Mouse (Mus musculus) spleen, postnatal 10 days (tissue): ENCODE results near the gene Shcbp1.
"Not testable (repeated sequence)": the region's sequence is repeated elsewhere in the genome, so short reads cannot be mapped to it uniquely, and the experiment has no call there.

Source experiments
- DNase-seq, 2 experiments: peaks; one replicate each; pipeline ENCODE4 v3.0.0; 2021 to 2022; ENCODE audit warnings: low spot score in 2 of 2

Gene Shcbp1

GRCm38 (mm10) chr8:4779254-4780055, at the start of gene Shcbp1:
Gene Shcbp1, minus strand, starts transcription at chr8:4779567.
- peak; percentile 84 to 96 for DNase-seq

- no peak for DNase-seq
Measured at GRCm38 (mm10) chr8:4808831-4809230, 29.5 kb upstream of the Shcbp1 start.

GRCm38 (mm10) chr8:4800524-4801122, 21.3 kb upstream of the Shcbp1 start:
- peak; percentile 6 to 46 for DNase-seq

- DNase-seq = peak in 1 of 2 experiments; percentile 13
Measured at GRCm38 (mm10) chr8:4778266-4778665, 1.1 kb downstream of the Shcbp1 start.

- no peak for DNase-seq
Measured at GRCm38 (mm10) chr8:4764751-4765150, 14.6 kb downstream of the Shcbp1 start.

- DNase-seq = no peak
Measured at GRCm38 (mm10) chr8:4753048-4753447, 26.3 kb downstream of the Shcbp1 start.

- DNase-seq = peak in 1 of 2 experiments; percentile 33
Measured at GRCm38 (mm10) chr8:4730942-4731341, 48.4 kb downstream of the Shcbp1 start.

- no peak for DNase-seq
Measured at GRCm38 (mm10) chr8:4715546-4715945, 63.8 kb downstream of the Shcbp1 start.

GRCm38 (mm10) chr8:4708346-4708745, 71.0 kb downstream of the Shcbp1 start:
- DNase-seq = not testable (repeated sequence)

GRCm38 (mm10) chr8:4707916-4708315, 71.5 kb downstream of the Shcbp1 start:
- not testable (repeated sequence) for DNase-seq

- no peak for DNase-seq
Measured at GRCm38 (mm10) chr8:4691634-4692033, 87.7 kb downstream of the Shcbp1 start.
